Mouse (Mus musculus) heart, adult 9 months (tissue): ENCODE data around the gene 7420426K07Rik.

Source experiments
- DNase-seq, 2 experiments: peaks; one replicate each; pipeline ENCODE4 v3.0.0; 2022; ENCODE audit warnings: low spot score in 2 of 2

Gene 7420426K07Rik

DNA sequence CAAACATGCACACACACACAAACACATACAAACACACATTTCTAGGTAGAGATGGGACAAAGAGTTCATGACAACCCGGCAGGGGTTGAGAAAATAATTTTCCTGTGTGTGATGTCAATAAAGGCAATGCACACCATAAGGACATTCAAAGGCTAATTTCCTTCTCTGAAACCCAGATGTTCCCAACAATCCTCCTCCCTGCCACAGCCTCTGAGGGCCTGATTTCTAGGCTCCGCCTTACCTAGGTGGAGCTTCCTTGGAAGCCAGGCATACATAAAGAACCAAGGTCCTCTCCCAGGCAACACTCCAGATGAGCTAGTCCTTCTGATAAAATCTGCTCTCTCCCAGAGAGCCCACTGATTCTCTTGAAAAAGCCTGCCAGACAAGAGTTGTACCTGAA, at the start of gene 7420426K07Rik:
7420426K07Rik (plus strand) TSS at position 301 of the 400 bp plus-strand sequence.
- DNase-seq: no peak

DNA sequence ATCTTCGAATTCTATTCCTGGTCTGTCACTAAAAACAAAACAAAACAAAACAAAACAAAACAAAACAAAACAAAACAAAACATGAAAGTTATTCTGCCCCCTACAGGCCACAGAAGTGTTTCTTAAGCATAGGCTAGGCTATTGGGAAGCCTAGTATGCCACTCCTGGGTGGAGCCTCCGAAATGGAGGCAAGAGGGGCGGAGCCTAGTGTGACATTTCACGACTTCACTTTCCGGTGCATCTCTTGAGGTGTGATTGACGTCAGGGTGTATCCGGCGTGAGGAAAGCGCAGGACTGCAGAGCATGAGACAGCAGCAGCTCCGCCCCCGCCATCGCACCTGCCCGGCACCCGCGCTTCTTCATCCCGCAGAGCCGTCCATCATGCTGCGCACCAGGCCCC, 46.7 kb upstream of the 7420426K07Rik start, which contains the start of gene Prr23a2:
Prr23a2 (plus strand) TSS at position 285 of the 400 bp plus-strand sequence.
- no peak for DNase-seq

DNA sequence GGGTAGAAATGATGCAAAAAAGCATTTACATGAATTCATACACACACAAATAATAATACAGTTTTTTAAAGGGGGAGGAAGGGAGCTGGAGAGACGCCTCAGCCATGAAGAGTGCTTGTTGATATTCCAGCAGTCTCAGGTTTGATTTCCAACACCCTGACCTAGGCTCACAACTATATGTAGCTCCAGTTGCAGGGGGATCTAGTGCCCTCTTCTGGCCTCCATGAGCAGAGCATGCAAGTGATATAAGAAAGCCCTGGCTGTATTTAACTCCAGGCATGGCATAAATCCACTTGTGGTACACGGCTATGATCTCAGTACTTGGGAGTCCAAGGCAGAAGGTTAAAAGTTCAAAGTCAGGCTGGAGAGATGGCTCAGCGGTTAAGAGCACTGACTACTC, 39.5 kb upstream of the 7420426K07Rik start:
- no peak for DNase-seq

DNA sequence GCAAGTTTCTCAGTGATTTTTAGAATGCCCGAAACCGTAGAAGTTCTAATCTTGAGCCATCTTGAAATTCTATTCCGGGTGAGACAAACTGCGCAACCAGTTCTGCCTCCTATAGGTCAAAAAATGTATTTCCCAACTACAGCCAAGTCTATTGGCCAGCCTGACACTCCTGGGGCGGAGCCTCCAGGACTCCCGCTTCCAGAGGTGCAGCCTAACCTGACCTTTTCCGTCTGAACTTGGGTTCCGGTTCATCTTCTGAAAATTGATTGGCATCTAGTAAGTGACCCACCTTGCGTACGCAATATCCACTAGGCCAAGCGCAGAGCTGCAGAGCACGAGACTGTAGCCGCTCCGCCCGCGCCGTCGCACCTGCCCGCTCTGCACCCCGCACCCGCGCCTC, 38.3 kb upstream of the 7420426K07Rik start, which contains the start of gene Prr23a3:
Prr23a3 (plus strand) TSS at position 197 of the 400 bp plus-strand sequence.
- DNase-seq: no peak

DNA sequence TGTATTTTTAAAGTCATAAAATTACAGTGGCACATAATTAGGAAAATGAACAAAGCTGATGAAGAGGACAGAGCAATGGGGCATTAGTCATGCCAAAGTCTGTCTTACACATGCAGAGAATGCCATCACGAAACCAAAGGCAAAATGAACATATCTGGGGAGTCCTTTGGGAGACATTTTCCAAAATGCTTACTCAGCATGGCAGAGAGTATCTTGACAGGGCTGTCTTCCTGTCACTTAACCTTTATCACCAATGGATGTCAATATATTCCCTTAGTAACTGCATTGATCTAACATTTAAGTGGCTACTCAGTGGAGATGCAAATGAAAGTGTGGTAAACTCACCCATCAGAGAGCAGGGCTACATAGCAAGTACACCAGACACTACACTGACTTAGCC, 1.4 kb upstream of the 7420426K07Rik start:
- no peak for DNase-seq

DNA sequence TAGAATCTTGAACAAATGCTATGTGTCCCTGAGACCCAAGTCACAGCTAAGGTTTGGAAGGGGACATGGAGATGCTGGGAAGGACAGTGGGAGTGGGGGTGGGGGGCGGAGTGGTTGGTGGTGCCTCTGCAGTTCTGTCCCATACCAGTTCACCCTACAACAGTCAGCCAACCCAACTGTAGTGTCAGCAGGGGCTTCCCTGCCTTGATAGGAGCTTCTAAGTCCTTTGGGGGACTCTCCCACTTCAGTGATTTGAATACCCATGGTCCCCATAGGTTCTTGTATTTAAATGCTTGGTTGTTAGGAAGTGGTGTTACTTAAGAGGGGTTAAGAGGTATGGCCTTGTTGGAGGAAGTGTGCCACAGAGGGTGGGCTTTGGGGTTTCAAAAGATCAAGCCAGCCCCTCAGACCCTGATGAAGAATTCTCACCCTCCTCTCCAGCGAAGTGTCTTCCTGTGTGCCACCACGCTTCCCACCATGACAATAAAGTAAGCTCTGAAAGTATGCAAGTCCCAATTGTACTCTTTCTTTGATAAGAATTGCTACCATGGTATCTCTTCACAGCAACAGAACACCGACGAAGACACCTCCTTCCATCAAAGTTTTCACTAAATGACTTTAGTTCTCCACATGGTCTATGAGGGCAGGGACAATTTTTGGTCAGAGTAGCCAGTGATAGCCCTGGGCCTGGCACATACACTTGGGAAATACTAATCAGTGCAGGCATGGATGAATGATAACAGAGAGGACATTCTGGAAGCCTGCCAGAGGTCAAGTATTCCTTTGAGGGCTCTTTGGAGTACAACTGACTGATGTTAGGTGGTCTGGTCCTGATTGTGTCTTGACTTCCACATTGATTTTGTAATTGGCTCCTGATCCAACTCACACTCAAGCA, 18.0 kb downstream of the 7420426K07Rik start:
- DNase-seq: no peak

DNA sequence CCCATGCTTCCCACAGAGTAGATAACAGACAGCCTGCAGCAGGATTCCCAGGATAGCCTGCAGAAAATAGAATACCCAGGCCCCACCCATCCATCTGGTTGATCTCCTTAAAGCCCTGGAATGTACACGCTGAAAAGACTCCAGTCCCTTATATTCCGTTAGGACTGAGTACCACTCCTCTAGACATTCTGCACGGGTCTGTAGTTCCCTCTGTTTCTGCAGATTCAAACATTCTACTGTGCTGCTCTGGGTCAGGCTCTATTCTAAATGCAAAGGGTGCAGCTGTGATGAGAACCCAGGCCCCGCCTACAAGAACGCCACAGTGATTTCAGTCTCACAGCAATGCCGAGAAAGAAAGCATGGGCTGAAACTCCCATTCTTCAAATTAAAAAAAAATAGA, 20.2 kb downstream of the 7420426K07Rik start:
- no peak for DNase-seq

DNA sequence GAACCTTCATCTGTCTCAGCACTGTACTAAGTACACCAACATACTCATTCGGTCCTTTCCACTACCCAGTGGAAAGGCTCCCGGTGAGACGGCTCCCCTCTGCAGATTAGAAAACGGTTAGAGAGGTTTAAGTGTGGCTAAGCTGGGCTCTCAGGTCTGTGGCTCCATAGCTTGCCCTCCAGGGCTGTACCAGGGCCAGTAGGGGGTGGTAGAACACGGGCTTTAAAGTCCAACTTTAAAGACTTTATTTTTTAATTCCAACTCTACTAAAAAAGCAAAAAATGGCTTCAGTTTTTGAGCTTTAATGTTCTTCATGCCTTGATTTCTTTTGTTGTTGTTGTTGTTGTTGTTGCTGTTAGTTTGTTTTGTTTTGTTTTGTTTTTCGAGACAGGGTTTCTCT, 21.3 kb downstream of the 7420426K07Rik start:
- no peak for DNase-seq

DNA sequence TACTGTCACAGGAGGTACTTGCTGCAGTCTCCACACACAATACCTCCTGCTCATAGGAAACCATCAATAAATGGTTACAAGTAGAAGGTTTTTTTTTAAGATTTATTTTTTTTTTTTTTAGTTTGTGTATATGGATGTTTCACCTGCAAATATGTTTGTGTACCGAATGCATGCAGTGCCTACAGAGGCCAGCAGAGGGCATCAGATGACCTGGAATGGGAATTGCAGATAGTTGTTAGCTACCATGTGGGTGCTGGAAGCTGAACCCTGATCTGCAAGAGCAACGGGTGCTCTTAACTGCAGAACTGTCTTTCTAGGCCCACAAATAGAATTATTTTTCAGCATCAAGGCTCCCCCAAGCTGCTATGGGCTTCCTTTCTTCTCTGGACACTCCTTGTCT, 26.6 kb downstream of the 7420426K07Rik start:
- no peak for DNase-seq

DNA sequence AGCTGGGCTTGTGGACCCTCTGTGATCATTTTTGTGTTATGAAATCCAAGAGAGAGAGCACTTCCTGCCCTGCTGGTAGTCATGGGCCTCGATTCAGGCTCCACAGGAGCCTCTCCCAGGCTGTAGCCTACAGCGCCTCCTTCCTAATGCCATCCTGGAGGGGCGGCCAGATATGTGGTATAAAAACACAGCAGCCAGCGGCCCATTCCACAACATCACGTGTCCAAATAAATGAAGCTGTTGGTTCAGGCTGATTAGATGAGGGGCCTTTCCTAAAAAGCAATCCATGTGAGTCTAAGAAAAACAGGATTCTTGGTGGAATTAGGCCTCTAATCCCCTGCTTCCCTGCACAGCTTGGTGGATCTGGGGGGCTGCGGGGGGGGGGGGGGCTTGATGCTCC, 30.0 kb downstream of the 7420426K07Rik start:
- DNase-seq: no peak

DNA sequence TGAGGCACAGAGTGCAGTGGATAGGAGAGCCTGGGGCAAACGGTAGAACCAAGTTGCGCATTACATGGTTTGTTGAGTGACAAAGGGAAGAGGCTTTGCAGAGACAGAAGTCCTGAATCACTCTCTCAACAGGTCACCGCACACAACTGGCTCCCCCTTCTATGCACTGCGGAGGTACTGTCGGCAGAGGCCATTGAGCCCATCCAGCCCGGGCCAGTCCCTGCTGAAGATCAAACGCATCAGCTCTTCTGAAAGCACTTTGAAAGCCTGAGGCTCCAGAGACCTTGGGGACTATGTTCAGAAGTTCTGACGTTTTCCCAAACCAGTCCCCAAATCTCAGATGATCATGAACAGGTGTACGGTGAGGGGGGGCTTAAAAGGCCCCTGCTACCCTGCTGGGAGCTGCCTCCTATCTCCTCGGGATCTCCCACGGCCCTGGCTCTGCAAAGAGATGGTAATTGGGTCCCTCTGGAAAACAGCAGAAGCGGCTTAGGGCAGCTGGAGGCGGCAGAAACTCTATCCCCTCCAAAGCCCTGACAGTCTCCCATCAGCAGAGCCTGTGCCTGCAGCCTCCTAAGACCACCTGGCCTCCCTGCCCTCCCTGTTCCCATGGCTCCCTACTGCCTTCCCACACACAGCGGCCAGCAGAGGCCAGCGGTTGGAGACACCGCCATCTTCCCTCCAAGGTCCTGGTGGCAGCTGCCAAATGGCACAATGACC, 32.4 kb downstream of the 7420426K07Rik start:
- no peak for DNase-seq

DNA sequence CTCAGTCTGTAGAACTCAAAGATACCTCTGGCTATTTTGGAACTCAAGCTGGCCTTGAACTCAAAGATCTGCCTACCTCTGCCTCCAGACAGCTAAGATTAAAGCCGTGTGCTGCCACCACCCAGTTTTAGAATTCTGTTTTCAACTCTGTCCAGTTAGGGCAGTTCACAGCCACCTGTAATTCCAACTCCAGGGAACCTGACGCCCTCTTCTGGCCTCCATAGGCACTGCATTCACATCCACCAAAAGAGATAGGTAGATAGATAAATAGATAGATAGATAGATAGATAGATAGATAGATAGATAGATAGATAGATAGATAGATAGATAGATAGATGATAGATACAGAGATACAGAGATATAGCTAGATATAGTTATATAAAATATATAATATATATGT, 36.4 kb downstream of the 7420426K07Rik start:
- DNase-seq: no peak

DNA sequence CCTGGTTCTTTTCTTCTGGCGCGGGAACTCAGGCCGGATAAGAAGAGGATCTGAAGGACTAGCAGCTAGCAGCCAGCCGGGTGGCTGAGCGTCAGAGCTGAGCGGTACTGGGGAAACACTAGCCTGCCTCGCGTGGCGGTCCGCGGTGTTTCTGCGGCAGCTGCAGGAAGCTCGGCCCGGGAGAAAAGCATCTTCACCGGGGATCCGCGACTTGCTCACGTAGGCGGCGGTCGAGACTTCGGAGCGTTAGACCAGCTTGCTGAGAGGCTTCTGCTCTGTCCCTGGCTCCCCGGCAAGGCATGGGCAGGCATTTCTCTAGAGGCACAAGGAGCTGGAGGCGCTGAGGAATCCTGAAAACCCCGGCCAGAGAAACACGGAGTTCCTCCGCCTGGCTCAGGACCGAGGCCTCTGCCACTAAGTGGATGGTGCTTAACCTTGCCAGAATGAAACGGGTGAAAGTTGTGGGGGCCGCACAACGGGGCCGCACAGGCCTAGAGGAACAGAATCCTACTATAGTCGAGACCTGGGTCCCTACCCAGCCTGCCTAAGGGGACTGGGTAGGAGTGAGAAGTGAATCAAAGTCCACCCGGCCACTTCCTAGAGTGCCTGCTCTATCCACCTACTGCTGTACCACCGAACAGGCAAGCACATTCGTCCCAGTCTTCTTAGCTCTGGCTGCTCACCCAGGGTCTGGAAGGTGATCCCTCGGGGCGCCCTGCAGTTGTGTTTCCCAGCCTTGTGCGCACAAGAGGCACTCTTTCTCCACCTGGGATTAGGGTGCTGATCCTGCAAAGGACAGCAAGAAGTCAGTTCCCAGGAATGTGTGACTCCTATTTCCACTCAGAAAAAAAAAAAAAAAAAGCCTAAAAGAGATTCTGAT, 49.5 kb downstream of the 7420426K07Rik start:
- DNase-seq: no peak

DNA sequence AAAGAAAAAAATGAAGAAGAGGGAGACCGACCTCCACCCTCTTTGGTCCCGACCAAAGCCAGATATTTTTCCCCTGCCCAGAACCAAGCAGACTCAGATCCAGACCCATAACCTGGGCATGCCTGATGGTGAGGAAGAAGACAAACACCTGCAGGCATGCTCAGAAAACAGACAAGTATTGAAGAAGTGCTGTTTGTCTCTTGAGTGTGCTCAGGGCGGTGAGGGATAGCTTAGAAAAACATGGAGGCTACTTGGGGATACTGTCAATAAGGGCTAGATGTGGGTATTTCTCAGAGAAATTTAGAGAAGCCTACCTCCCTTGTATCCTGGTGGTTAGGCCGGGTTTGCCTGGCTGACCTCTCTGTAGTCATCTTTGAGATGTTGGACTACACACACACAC, 50.4 kb downstream of the 7420426K07Rik start:
- DNase-seq: no peak

DNA sequence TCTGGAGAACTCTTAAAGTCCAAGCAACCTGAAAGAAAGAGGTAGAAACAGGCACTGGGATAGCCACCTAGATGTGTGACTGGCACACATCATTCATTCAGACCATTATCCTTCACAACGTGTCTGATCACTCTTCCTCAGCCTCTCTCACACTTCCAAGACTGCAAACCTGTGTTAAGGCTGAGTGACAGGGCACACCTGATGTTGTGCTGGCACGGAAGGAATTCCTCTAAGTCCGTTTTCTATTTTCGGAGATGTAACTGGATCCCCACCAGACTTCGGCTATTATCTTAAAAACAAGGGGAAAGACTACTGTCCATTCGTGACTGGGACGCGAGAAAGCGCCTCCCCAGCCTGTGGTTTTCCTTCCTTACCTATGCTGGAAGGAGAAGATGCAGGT, 50.9 kb downstream of the 7420426K07Rik start:
- DNase-seq: no peak
